Mouse (Mus musculus) MEL (cell line): ENCODE data around the gene Mrps18a. TPM values are rescaled to one million over a fixed set of nuclear protein-coding genes. Genes with fewer than 3 reads are reported as not detected.

Experiments used
- DNase-seq: peaks from one replicate; pipeline ENCODE4 v3.0.0; 2011; ENCODE audit warnings: low read depth, low spot score
- H3K27ac ChIP-seq: 2 replicates; pipeline ENCODE4 v1.5.1; 2012; ENCODE audit warnings: low read depth, mild to moderate bottlenecking, control low read depth, low read length, moderate library complexity; ENCODE audit not compliant: control insufficient read depth
- H3K27me3 ChIP-seq, 2 experiments: fragments of 150-350 bp in 1 of 2; sonication (generic) in 1 of 2; 2 replicates each; pipeline ENCODE4 v1.6.1; 2012; ENCODE audit warnings: low read length in 2 of 2, mild to moderate bottlenecking in 2 of 2, improper control_type of control experiment in 1 of 2, moderate library complexity in 1 of 2; ENCODE audit not compliant: insufficient read depth in 2 of 2, control insufficient read depth in 1 of 2
- H3K36me3 ChIP-seq, 2 experiments: 2 replicates each; pipeline ENCODE4 v1.6.1; 2012 to 2014; ENCODE audit warnings: low read length in 2 of 2, improper control_type of control experiment in 1 of 2, inconsistent platforms in 1 of 2, mild to moderate bottlenecking in 1 of 2; ENCODE audit not compliant: insufficient read depth in 2 of 2, control insufficient read depth in 1 of 2
- H3K4me1 ChIP-seq, 2 experiments: fragments of 150-350 bp in 1 of 2; sonication (generic) in 1 of 2; 2 replicates each; pipeline ENCODE4 v1.6.1; 2012; ENCODE audit warnings: low read length in 2 of 2, improper control_type of control experiment in 1 of 2, mild to moderate bottlenecking in 1 of 2; ENCODE audit not compliant: insufficient read depth in 2 of 2, control insufficient read depth in 1 of 2
- H3K4me3 ChIP-seq, 2 experiments: fragments of 150-350 bp in 1 of 2; sonication (generic) in 1 of 2; 2 replicates each; pipeline ENCODE4 v1.5.1; 2012; ENCODE audit warnings: low read depth in 2 of 2, low read length in 2 of 2, mild to moderate bottlenecking in 2 of 2, moderate library complexity in 2 of 2, control low read depth in 1 of 2, improper control_type of control experiment in 1 of 2; ENCODE audit not compliant: control insufficient read depth in 1 of 2, insufficient read depth in 1 of 2
- H3K79me2 ChIP-seq: 2 replicates; pipeline ENCODE4 v1.6.1; 2012; ENCODE audit warnings: mild to moderate bottlenecking, low read length, moderate library complexity; ENCODE audit not compliant: control insufficient read depth, poor library complexity, insufficient read depth
- H3K9ac ChIP-seq: 2 replicates; pipeline ENCODE4 v1.6.1; 2012; ENCODE audit warnings: low read depth, mild to moderate bottlenecking, control low read depth, low read length, moderate library complexity; ENCODE audit not compliant: control insufficient read depth, poor library complexity, severe bottlenecking
- H3K9me3 ChIP-seq: fragments of 150-350 bp; sonication (generic); replicated peaks from 2 replicates; pipeline ENCODE4 v1.6.1; 2012; ENCODE audit warnings: mild to moderate bottlenecking, low read length, improper control_type of control experiment, moderate library complexity; ENCODE audit not compliant: insufficient read depth
- BHLHE40 ChIP-seq: IDR thresholded peaks from 2 replicates; pipeline ENCODE4 v1.6.1; 2012; ENCODE audit warnings: low read depth, mild to moderate bottlenecking, inconsistent platforms, low read length, improper control_type of control experiment, borderline replicate concordance
- CHD2 ChIP-seq: IDR thresholded peaks from 2 replicates; pipeline ENCODE4 v1.6.1; 2011; ENCODE audit warnings: low read length, improper control_type of control experiment
- CTCF ChIP-seq, 3 experiments: IDR thresholded peaks in 2 of 3; conservative IDR thresholded peaks in 1 of 3; 2 replicates each; pipeline ENCODE4 v1.5.1; 2011 to 2012; ENCODE audit warnings: low read length in 3 of 3, low read depth in 2 of 3, mild to moderate bottlenecking in 2 of 3, improper control_type of control experiment in 1 of 3, inconsistent platforms in 1 of 3, mixed read lengths in 1 of 3, moderate library complexity in 1 of 3; ENCODE audit not compliant: control insufficient read depth in 1 of 3, insufficient read depth in 1 of 3, poor library complexity in 1 of 3, severe bottlenecking in 1 of 3
- ELF1 ChIP-seq: IDR thresholded peaks from 2 replicates; pipeline ENCODE4 v1.6.1; 2014; ENCODE audit warnings: low read depth, mild to moderate bottlenecking, inconsistent platforms, low read length, improper control_type of control experiment, moderate library complexity
- ETS1 ChIP-seq: IDR thresholded peaks from 2 replicates; pipeline ENCODE4 v1.6.1; 2012; ENCODE audit warnings: low read depth, mild to moderate bottlenecking, inconsistent platforms, low read length, improper control_type of control experiment, moderate library complexity
- GABPA ChIP-seq: IDR thresholded peaks from 2 replicates; pipeline ENCODE4 v1.6.1; 2012; ENCODE audit warnings: low read depth, mild to moderate bottlenecking, inconsistent platforms, low read length, improper control_type of control experiment, moderate library complexity
- HCFC1 ChIP-seq: IDR thresholded peaks from 2 replicates; pipeline ENCODE4 v1.6.1; 2012; ENCODE audit warnings: low read depth, mild to moderate bottlenecking, inconsistent platforms, low read length, improper control_type of control experiment, moderate library complexity
- JUND ChIP-seq: IDR thresholded peaks from 2 replicates; pipeline ENCODE4 v1.6.1; 2011; ENCODE audit warnings: low read depth, mild to moderate bottlenecking, improper control_type of control experiment, low read length
- KAT2A ChIP-seq: conservative IDR thresholded peaks from 2 replicates; pipeline ENCODE4 v1.6.1; 2012; ENCODE audit warnings: low read depth, low read length, improper control_type of control experiment, inconsistent platforms
- MAX ChIP-seq: IDR thresholded peaks from 2 replicates; pipeline ENCODE4 v1.6.1; 2011; ENCODE audit warnings: low read length, improper control_type of control experiment
- MAZ ChIP-seq: IDR thresholded peaks from 2 replicates; pipeline ENCODE4 v1.6.1; 2012; ENCODE audit warnings: low read depth, mild to moderate bottlenecking, inconsistent platforms, low read length, improper control_type of control experiment
- MEF2A ChIP-seq: IDR thresholded peaks from 2 replicates; pipeline ENCODE4 v1.6.1; 2014; ENCODE audit warnings: low read depth, mild to moderate bottlenecking, inconsistent platforms, low read length, improper control_type of control experiment; ENCODE audit not compliant: poor library complexity, insufficient replicate concordance, severe bottlenecking; ENCODE audit errors: extremely low read depth
- MYB ChIP-seq: IDR thresholded peaks from 2 replicates; pipeline ENCODE4 v1.6.1; 2011; ENCODE audit warnings: mild to moderate bottlenecking, low read depth, low read length, improper control_type of control experiment
- MYC ChIP-seq: IDR thresholded peaks from 2 replicates; pipeline ENCODE4 v1.6.1; 2011; ENCODE audit warnings: low read depth, mild to moderate bottlenecking, low read length, improper control_type of control experiment, moderate library complexity
- NELFE ChIP-seq: IDR thresholded peaks from 2 replicates; pipeline ENCODE4 v1.6.1; 2011; ENCODE audit warnings: low read depth, low read length, improper control_type of control experiment
- NRF1 ChIP-seq: IDR thresholded peaks from 2 replicates; pipeline ENCODE4 v1.6.1; 2014; ENCODE audit warnings: low read depth, mild to moderate bottlenecking, inconsistent platforms, low read length, improper control_type of control experiment, moderate library complexity; ENCODE audit not compliant: poor library complexity, insufficient read depth, severe bottlenecking
- POLR2A ChIP-seq, 2 experiments: IDR thresholded peaks; 2 replicates each; pipeline ENCODE4 v1.6.1; 2011 to 2012; ENCODE audit warnings: low read length in 2 of 2, mild to moderate bottlenecking in 2 of 2, control low read depth in 1 of 2, improper control_type of control experiment in 1 of 2, low read depth in 1 of 2, moderate library complexity in 1 of 2; ENCODE audit not compliant: control insufficient read depth in 1 of 2, insufficient read depth in 1 of 2, poor library complexity in 1 of 2
- POLR2AphosphoS2 ChIP-seq: IDR thresholded peaks from 2 replicates; pipeline ENCODE4 v1.6.1; 2011; ENCODE audit warnings: low read length, improper control_type of control experiment
- RCOR1 ChIP-seq: IDR thresholded peaks from 2 replicates; pipeline ENCODE4 v1.6.1; 2012; ENCODE audit warnings: low read depth, mild to moderate bottlenecking, inconsistent platforms, low read length, improper control_type of control experiment
- TAL1 ChIP-seq: IDR thresholded peaks from 2 replicates; pipeline ENCODE4 v1.6.1; 2012; ENCODE audit warnings: mild to moderate bottlenecking, inconsistent platforms, low read length, moderate library complexity, mixed read lengths
- TBP ChIP-seq: IDR thresholded peaks from 2 replicates; pipeline ENCODE4 v1.8.0; 2011; ENCODE audit warnings: low read depth, low read length, improper control_type of control experiment
- USF1 ChIP-seq: IDR thresholded peaks from 2 replicates; pipeline ENCODE4 v1.6.1; 2014; ENCODE audit warnings: low read depth, mild to moderate bottlenecking, inconsistent platforms, low read length, improper control_type of control experiment, moderate library complexity
- ZC3H11A ChIP-seq: IDR thresholded peaks from 2 replicates; pipeline ENCODE4 v1.6.1; 2012; ENCODE audit warnings: low read depth, mild to moderate bottlenecking, inconsistent platforms, low read length, improper control_type of control experiment
- ZKSCAN1 ChIP-seq: IDR thresholded peaks from 2 replicates; pipeline ENCODE4 v1.6.1; 2012; ENCODE audit warnings: low read depth, mild to moderate bottlenecking, inconsistent platforms, low read length, improper control_type of control experiment, moderate library complexity
- ZNF384 ChIP-seq: IDR thresholded peaks from 2 replicates; pipeline ENCODE4 v1.6.1; 2012; ENCODE audit warnings: low read depth, mild to moderate bottlenecking, inconsistent platforms, low read length, improper control_type of control experiment
- polyA plus RNA-seq, 2 experiments: library from polyadenylated mRNA; stranded (reverse) in 1 of 2; unstranded in 1 of 2; fragments of >175 nt in 1 of 2; fragments of >200 nt in 1 of 2; gene quantifications; 2 replicates each; pipeline versions ENCODE4 v1.2.1 to v1.2.4; 2012; ENCODE audit warnings: low replicate concordance in 2 of 2, low read depth in 1 of 2; ENCODE audit not compliant: insufficient read length in 2 of 2, insufficient read depth in 1 of 2, missing spikeins in 1 of 2
- total RNA-seq: library from RNA; depleted of rRNA; stranded (reverse); fragments of 300-350 nt; gene quantifications from 2 replicates; pipeline ENCODE4 v1.2.3, GENCODE M21; 2012

Mrps18a gene
- total and polyA plus RNA-seq, 3 experiments: 159 to 181 TPM; not detected in 1

GRCm38 (mm10) chr17:46086341-46086870 lies 24.4 kb upstream of the Mrps18a start:
- Histone ChIP-seq H3K4me3 (no peak overlapping the region), H3K9me3 (no peaks in the 10 kb centered on the region), H3K27ac (no peak overlapping the region), H3K79me2 (no peaks in the 10 kb centered on the region; the same call in 1 of the 2 replicates), H3K36me3 (peaks cover 0 to 15% of the 10 kb centered on the region in 2 experiments; a peak in 2 of 4 replicates), H3K4me1 (peaks cover 16 to 27% of the 10 kb centered on the region in 2 experiments; a peak in 3 of 4 replicates), H3K27me3 (no peaks in the 10 kb centered on the region), H3K9ac (no peak overlapping the region)
- DNase-seq: no peak
- no peak for TF ChIP-seq ZNF384
- TF ChIP-seq ELF1: no peak
- no peak for TF ChIP-seq KAT2A
- no peak for TF ChIP-seq TBP
- no peak for TF ChIP-seq CHD2
- TF ChIP-seq MYC: no peak
- TF ChIP-seq MEF2A: no peak
- no peak for TF ChIP-seq CTCF (IDR thresholded peaks at IDR 0.05 in 2 of 3, conservative IDR thresholded peaks at IDR 0.05 in 1 of 3; ENCODE audit: control insufficient read depth in 1 of 3, insufficient read depth in 1 of 3, low read depth in 2 of 3, low read length in 3 of 3, poor library complexity in 1 of 3, severe bottlenecking in 1 of 3)
- no peak for TF ChIP-seq ZKSCAN1
- no peak for TF ChIP-seq NELFE
- TF ChIP-seq POLR2AphosphoS2: no peak
- no peak for TF ChIP-seq RCOR1
- TF ChIP-seq ETS1: no peak
- no peak for TF ChIP-seq MYB
- TF ChIP-seq GABPA: no peak
- no peak for TF ChIP-seq TAL1
- TF ChIP-seq POLR2A (IDR thresholded peaks at IDR 0.05; ENCODE audit: control insufficient read depth in 1 of 2, insufficient read depth in 1 of 2, low read depth in 1 of 2, low read length in 2 of 2, poor library complexity in 1 of 2): no peak
- no peak for TF ChIP-seq BHLHE40
- no peak for TF ChIP-seq MAX
- TF ChIP-seq, all 39 proteins: peak for 0

- Histone ChIP-seq H3K36me3 (no peaks in the 10 kb centered on the region), H3K9me3 (no peaks in the 10 kb centered on the region), H3K27me3 (no peaks in the 10 kb centered on the region), H3K27ac (no peak overlapping the region), H3K4me3 (no peak overlapping the region), H3K4me1 (peaks cover 3 to 12% of the 10 kb centered on the region in 2 experiments; a peak in 2 of 4 replicates), H3K79me2 (no peaks in the 10 kb centered on the region), H3K9ac (no peak overlapping the region)
- TF ChIP-seq ZC3H11A (no peak), MAZ (no peak), USF1 (no peak), POLR2AphosphoS2 (no peak), MYB (no peak), CHD2 (no peak), HCFC1 (no peak), NRF1 (no peak), MEF2A (no peak), JUND (no peak)
- no peak for DNase-seq
Measured at GRCm38 (mm10) chr17:46091351-46091750, 19.4 kb upstream of the Mrps18a start.
